Mouse (Mus musculus) intestine, embryonic 16.5 days (tissue): ENCODE measurements at regions not wholly inside any gene's neighbourhood (a gene's known extent, or its start where the extent isn't known, plus 50 kb on each side); places are given as distances from the start of the nearest gene placed in this dataset.

Source experiments
- ATAC-seq: fragments of 200-750 bp; cut with Nextera tagmentation; 2 replicates; pipeline ENCODE4 v1.8.0; 2017; ENCODE audit warnings: moderate TSS enrichment, moderate library complexity
- H3K27ac ChIP-seq: fragments of 300-500 bp; sonication (generic); 2 replicates; pipeline ENCODE4 v1.5.1; 2014; ENCODE audit warnings: mild to moderate bottlenecking, low read length
- H3K27me3 ChIP-seq: fragments of 300-500 bp; sonication (generic); replicated peaks from 2 replicates; pipeline ENCODE4 v1.6.1; 2014; ENCODE audit warnings: low read length, control low read depth, mixed read lengths; ENCODE audit not compliant: control insufficient read depth, insufficient read depth
- H3K36me3 ChIP-seq: fragments of 300-500 bp; sonication (generic); 2 replicates; pipeline ENCODE4 v1.6.1; 2014; ENCODE audit warnings: low read length, control low read depth; ENCODE audit not compliant: control insufficient read depth, insufficient read depth
- H3K4me1 ChIP-seq: fragments of 300-500 bp; sonication (generic); 2 replicates; pipeline ENCODE4 v1.6.1; 2014; ENCODE audit warnings: low read length, control low read depth, mixed read lengths; ENCODE audit not compliant: control insufficient read depth, insufficient read depth
- H3K4me2 ChIP-seq: fragments of 300-500 bp; sonication (generic); 2 replicates; pipeline ENCODE4 v1.6.1; 2014; ENCODE audit warnings: low read depth, low read length, control low read depth
- H3K4me3 ChIP-seq: fragments of 300-500 bp; sonication (generic); 2 replicates; pipeline ENCODE4 v1.5.1; 2014; ENCODE audit warnings: mild to moderate bottlenecking, low read length
- H3K9ac ChIP-seq: fragments of 300-500 bp; sonication (generic); 2 replicates; pipeline ENCODE4 v1.6.1; 2014; ENCODE audit warnings: low read depth, low read length
- H3K9me3 ChIP-seq: fragments of 300-500 bp; sonication (generic); 2 replicates; pipeline ENCODE4 v1.6.1; 2016; ENCODE audit warnings: low read length, control low read depth; ENCODE audit not compliant: control insufficient read depth
- WGBS: fragments of 180-500 bp; shearing (Covaris S2); extraction: QIAGEN DNeasy Blood & Tissue Kit; methylation state at CpG from one replicate; pipeline ENCODE4 v1.1.7; 2014; 5-methylcytosine and 5-hydroxymethylcytosine counted together

DNA sequence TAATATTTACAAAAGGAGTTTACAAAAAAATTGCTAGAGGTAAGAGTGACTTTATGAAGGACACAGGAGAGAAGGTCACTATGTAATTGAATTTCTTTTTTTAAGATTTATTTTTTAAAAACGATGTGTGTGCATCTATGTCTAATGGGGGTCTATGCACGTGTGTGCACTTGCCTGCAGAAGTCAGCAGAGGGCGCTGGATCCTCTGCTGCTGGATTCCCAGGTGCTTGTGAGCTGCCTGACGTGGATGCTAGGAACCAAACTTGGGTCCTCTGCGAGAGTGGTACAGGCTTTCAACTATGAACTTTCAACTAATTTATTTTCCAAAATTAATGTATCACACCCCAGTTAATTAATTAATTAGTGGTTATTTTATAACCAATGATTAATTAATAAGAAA, 85.0 kb downstream of the Glrx3 start:
- H3K9ac ChIP-seq = no peak overlapping the region
- H3K4me2 ChIP-seq = no peak overlapping the region
- WGBS = 84% methylated on average over 5 of the region's 5 CpGs
- no peak overlapping the region for H3K27ac ChIP-seq
- no peaks in the 10 kb centered on the region for H3K9me3 ChIP-seq
- no peak for ATAC-seq
- H3K27me3 ChIP-seq = no peaks in the 10 kb centered on the region
- H3K4me1 ChIP-seq = no peaks in the 10 kb centered on the region
- H3K36me3 ChIP-seq = no peaks in the 10 kb centered on the region
- no peak overlapping the region for H3K4me3 ChIP-seq

DNA sequence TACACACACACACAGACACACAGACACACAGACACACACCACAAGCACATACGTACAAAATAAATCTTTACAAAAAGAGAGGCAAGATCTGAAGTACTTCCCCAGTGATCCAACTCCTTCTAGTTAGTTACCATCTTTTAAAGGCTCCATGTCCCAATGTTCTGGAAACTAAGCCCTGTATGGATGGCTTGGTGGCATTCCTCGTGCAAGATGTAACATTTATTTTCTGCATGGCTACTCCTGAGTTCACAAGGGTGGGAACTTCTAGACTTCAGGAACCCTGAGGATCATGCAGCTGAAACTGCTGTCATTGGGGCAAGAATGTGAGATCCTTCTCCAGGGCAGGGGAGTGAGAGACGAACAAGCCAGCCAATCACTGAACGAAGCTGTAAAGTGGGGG, 96.1 kb downstream of the Glrx3 start:
- Histone ChIP-seq H3K27me3 (no peaks in the 10 kb centered on the region), H3K9me3 (no peaks in the 10 kb centered on the region), H3K4me2 (no peak overlapping the region), H3K4me1 (no peaks in the 10 kb centered on the region), H3K27ac (no peak overlapping the region), H3K36me3 (no peaks in the 10 kb centered on the region), H3K9ac (no peak overlapping the region), H3K4me3 (no peak overlapping the region)
- ATAC-seq = no peak
- 81% methylated on average over 4 of the region's 4 CpGs for WGBS

GRCm38 (mm10) chr7:137549991-137550390, 112.6 kb downstream of the Glrx3 start:
- Histone ChIP-seq H3K9ac (no peak overlapping the region), H3K27ac (no peak overlapping the region), H3K9me3 (no peaks in the 10 kb centered on the region), H3K36me3 (no peaks in the 10 kb centered on the region), H3K4me1 (no peaks in the 10 kb centered on the region), H3K4me3 (no peak overlapping the region), H3K27me3 (no peaks in the 10 kb centered on the region), H3K4me2 (no peak overlapping the region)
- WGBS = 29% methylated on average over 2 of the region's 2 CpGs
- ATAC-seq = no peak

- Histone ChIP-seq H3K27ac (no peak overlapping the region), H3K4me2 (no peak overlapping the region), H3K36me3 (no peaks in the 10 kb centered on the region), H3K4me1 (no peaks in the 10 kb centered on the region), H3K4me3 (no peak overlapping the region), H3K27me3 (no peaks in the 10 kb centered on the region), H3K9ac (no peak overlapping the region), H3K9me3 (no peaks in the 10 kb centered on the region)
- no peak for ATAC-seq
- WGBS = 56% methylated on average over 5 of the region's 5 CpGs
Measured at GRCm38 (mm10) chr7:137552551-137553198, 115.3 kb downstream of the Glrx3 start.

DNA sequence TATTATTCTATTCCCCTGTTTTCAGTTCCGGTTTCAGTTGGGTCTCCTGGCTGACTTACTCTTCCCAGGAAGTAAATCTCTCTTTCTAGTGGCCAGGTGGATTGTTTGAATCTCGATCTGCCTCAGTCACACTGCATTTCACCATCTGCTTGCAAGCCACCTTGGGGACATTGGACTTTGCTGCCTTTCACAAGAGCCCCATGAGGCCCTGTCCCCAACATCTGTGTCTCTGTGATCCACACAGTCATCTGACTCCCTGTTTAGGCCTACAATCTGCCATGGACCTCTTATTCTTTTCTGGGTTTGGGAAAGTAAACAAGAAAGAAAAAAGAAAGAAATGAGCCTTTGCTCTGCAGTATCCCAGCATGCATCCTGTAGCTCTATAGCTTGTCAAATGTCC, 118.1 kb downstream of the Glrx3 start:
- Histone ChIP-seq H3K27me3 (no peaks in the 10 kb centered on the region), H3K27ac (no peak overlapping the region), H3K9me3 (no peaks in the 10 kb centered on the region), H3K36me3 (no peaks in the 10 kb centered on the region), H3K9ac (no peak overlapping the region), H3K4me1 (no peaks in the 10 kb centered on the region), H3K4me2 (no peak overlapping the region), H3K4me3 (no peak overlapping the region)
- 62% methylated on average over 2 of the region's 2 CpGs for WGBS
- peak; percentile 82 for ATAC-seq

GRCm38 (mm10) chr7:137557439-137557838, 120.0 kb downstream of the Glrx3 start:
- H3K36me3 ChIP-seq = no peaks in the 10 kb centered on the region
- ATAC-seq = no peak
- H3K27ac ChIP-seq = no peak overlapping the region
- no peaks in the 10 kb centered on the region for H3K27me3 ChIP-seq
- H3K9me3 ChIP-seq = no peaks in the 10 kb centered on the region
- H3K4me2 ChIP-seq = no peak overlapping the region
- 76% methylated on average over 3 of the region's 3 CpGs for WGBS
- H3K4me3 ChIP-seq = no peak overlapping the region
- H3K9ac ChIP-seq = no peak overlapping the region
- H3K4me1 ChIP-seq = no peaks in the 10 kb centered on the region

DNA sequence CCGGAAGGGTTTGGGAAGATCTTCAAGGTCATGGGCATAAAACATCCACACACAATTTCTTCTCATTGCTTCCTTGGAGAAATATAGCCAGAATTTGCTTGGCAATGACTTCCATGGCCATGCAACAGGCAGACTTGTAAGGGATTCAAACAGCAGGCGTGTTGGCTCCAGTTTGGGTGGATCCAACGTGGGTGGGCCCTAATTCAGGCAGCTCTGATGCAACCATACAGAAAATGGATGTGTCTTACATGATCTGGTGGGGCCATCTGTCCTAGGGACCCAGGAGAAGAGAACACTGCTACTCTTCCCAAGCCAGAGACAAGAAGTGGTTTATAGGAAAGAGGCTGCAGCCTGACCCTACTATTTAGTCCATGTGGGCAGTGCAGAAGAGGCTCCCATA, 121.5 kb downstream of the Glrx3 start:
- H3K9me3 ChIP-seq = no peaks in the 10 kb centered on the region
- no peaks in the 10 kb centered on the region for H3K36me3 ChIP-seq
- no peak overlapping the region for H3K9ac ChIP-seq
- H3K27ac ChIP-seq = no peak overlapping the region
- 85% methylated on average over 3 of the region's 3 CpGs for WGBS
- H3K4me3 ChIP-seq = no peak overlapping the region
- H3K4me2 ChIP-seq = no peak overlapping the region
- no peaks in the 10 kb centered on the region for H3K27me3 ChIP-seq
- ATAC-seq = no peak
- H3K4me1 ChIP-seq = no peaks in the 10 kb centered on the region

DNA sequence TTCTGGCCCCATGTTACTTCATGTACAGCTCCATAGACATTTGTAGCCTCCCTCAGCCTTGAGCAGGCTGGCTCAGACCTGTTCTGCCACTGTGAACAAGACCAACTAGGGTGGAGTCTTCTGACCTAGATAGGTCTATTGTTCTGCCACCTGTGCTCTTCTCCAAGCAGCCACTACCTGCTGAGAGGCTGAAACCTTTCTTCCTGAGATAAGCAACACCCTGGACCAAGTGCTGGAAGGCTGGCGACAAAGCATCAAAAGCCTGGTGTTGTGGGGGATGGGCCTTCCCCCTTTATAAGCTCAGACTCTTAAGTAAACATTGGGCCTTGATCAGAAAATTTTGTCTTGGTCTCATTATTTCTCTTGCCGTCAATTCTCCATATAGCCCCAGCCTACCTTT, 132.8 kb downstream of the Glrx3 start:
- ATAC-seq = no peak
- H3K36me3 ChIP-seq = no peaks in the 10 kb centered on the region
- H3K9ac ChIP-seq = no peak overlapping the region
- no peaks in the 10 kb centered on the region for H3K27me3 ChIP-seq
- H3K4me1 ChIP-seq = no peaks in the 10 kb centered on the region
- no peaks in the 10 kb centered on the region for H3K9me3 ChIP-seq
- no peak overlapping the region for H3K27ac ChIP-seq
- 87% methylated on average over 2 of the region's 2 CpGs for WGBS
- H3K4me2 ChIP-seq = no peak overlapping the region
- no peak overlapping the region for H3K4me3 ChIP-seq

- H3K9me3 ChIP-seq = no peaks in the 10 kb centered on the region
- no peak overlapping the region for H3K9ac ChIP-seq
- H3K4me1 ChIP-seq = no peaks in the 10 kb centered on the region
- no peak overlapping the region for H3K4me3 ChIP-seq
- 84% methylated on average over 3 of the region's 3 CpGs for WGBS
- H3K4me2 ChIP-seq = no peak overlapping the region
- no peaks in the 10 kb centered on the region for H3K36me3 ChIP-seq
- no peak overlapping the region for H3K27ac ChIP-seq
- ATAC-seq = no peak
- no peaks in the 10 kb centered on the region for H3K27me3 ChIP-seq
Measured at GRCm38 (mm10) chr7:137575491-137575890, 138.1 kb downstream of the Glrx3 start.

GRCm38 (mm10) chr7:137576251-137576650, 138.8 kb downstream of the Glrx3 start:
- Histone ChIP-seq H3K27ac (no peak overlapping the region), H3K9ac (no peak overlapping the region), H3K4me3 (no peak overlapping the region), H3K4me1 (no peaks in the 10 kb centered on the region), H3K4me2 (no peak overlapping the region), H3K9me3 (no peaks in the 10 kb centered on the region), H3K36me3 (no peaks in the 10 kb centered on the region), H3K27me3 (no peaks in the 10 kb centered on the region)
- ATAC-seq = no peak
- 48% methylated on average over 6 of the region's 6 CpGs for WGBS
